Mouse (Mus musculus): ENCODE measurements around the gene Unc5cl.

DNA sequence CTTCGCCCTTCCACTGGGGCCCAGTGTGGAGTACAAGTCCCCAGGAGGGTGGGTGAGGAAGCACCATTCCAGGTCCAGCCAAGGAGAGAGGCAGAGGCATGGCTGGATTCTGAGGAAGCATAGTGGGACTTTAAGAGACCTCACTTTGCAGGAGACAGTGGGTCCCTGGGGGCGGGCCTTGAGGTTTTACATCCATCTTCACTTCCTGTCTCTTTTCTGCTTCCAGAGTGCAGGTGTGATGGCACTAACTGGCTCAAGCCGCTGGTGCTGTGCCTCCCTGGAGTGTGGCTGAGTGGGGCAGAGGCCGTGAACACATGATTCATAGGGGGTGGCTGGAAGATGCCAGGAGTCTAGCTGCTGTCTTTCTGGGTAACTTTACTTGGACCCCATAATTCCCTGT lies 54.9 kb downstream of the Unc5cl start:
- TF ChIP-seq CTCF (IDR thresholded peaks at IDR 0.05), result no peak
- TF ChIP-seq POLR2A (IDR thresholded peaks at IDR 0.05; ENCODE audit: insufficient read depth, low read depth, low read length), result no peak
- TF ChIP-seq EP300 (IDR thresholded peaks at IDR 0.05; ENCODE audit: insufficient read depth, low read depth, low read length), result no peak
